ENCODE assay signal across 8 mouse cellular contexts in genomic region chr5:136622721-136623542, GRCm38 (mm10). TPM values are rescaled to one million over a fixed set of nuclear protein-coding genes. Genes with fewer than 3 reads are reported as not detected.
A peak's percentile ranks its signal among the peaks of the same experiment; 100 is the strongest.
DNase-seq lines count a peak whose midpoint lies in the region; ATAC-seq lines count a peak whose summit lies in the region.

No protein-coding gene starts in this region.

- H3K4me2 ChIP-seq in hindbrain, embryonic 13.5 days: peak overlapping the region; percentile 66

- DNase-seq in NIH3T3 (ENCODE audit: low read depth): peak; percentile 89
- peak; percentile 45 for DNase-seq in cerebellum, adult 9-10 months
- DNase-seq in frontal cortex, postnatal 14 days (ENCODE audit: low spot score in 2 of 2): peak; percentile 19 to 36
- peak; percentile 52 to 64 for DNase-seq in layer of hippocampus, postnatal 36 days
- DNase-seq in lung, postnatal 4 days: peak; percentile 84 to 85
- DNase-seq in retina, postnatal 1 day: peak; percentile 70
- peak; percentile 94 for DNase-seq in thymus, postnatal 4 days

- H3K27me3 ChIP-seq in hindbrain, embryonic 13.5 days: peaks cover 52% of the 10 kb centered on the region

- peak overlapping the region; percentile 13; the same call in 1 of the 2 replicates for H3K9ac ChIP-seq in hindbrain, embryonic 13.5 days

- H3K4me1 ChIP-seq in hindbrain, embryonic 13.5 days (replicated peaks): peaks cover 21% of the 10 kb centered on the region

- H3K27ac ChIP-seq in hindbrain, embryonic 13.5 days: no peak overlapping the region

- H3K9me3 ChIP-seq in hindbrain, embryonic 13.5 days: no peaks in the 10 kb centered on the region

- ATAC-seq in hindbrain, embryonic 13.5 days (ENCODE audit: low FRiP score): peak; percentile 32; the same call in 1 of the 2 replicates

- H3K4me3 ChIP-seq in hindbrain, embryonic 13.5 days: peak overlapping the region; percentile 40

- 3% methylated on average over 43 of the region's 43 CpGs for WGBS in hindbrain, embryonic 13.5 days

- H3K36me3 ChIP-seq in hindbrain, embryonic 13.5 days: no peaks in the 10 kb centered on the region

RNA-seq across cellular contexts. Expression of gene Cux1, which starts 55.6 kb away (rescaled TPM):
- 104 and 106 TPM in 2 replicates for polyA plus RNA-seq in hindbrain, embryonic 13.5 days (2015; fragmentation: Nextera tagmentation; extraction: Ambion mirVana)
- total RNA-seq in layer of hippocampus, postnatal 36 days (2021): 10 to 100 TPM; 36.0 to 38.1 TPM

Comparison
In these comparisons a context has a peak if more than half of its experiments do, and no peak if none do; other contexts are left out.
1. DNase-seq: peak in every context shown above with its lines; median percentile 94 in thymus, postnatal 4 days; 89 in NIH3T3; 84 in lung, postnatal 4 days; 70 in retina, postnatal 1 day; 58 in layer of hippocampus, postnatal 36 days; 45 in cerebellum, adult 9-10 months; 28 in frontal cortex, postnatal 14 days.